Mouse (Mus musculus): ENCODE measurements around the gene Lypd6b.

Gene Lypd6b

DNA sequence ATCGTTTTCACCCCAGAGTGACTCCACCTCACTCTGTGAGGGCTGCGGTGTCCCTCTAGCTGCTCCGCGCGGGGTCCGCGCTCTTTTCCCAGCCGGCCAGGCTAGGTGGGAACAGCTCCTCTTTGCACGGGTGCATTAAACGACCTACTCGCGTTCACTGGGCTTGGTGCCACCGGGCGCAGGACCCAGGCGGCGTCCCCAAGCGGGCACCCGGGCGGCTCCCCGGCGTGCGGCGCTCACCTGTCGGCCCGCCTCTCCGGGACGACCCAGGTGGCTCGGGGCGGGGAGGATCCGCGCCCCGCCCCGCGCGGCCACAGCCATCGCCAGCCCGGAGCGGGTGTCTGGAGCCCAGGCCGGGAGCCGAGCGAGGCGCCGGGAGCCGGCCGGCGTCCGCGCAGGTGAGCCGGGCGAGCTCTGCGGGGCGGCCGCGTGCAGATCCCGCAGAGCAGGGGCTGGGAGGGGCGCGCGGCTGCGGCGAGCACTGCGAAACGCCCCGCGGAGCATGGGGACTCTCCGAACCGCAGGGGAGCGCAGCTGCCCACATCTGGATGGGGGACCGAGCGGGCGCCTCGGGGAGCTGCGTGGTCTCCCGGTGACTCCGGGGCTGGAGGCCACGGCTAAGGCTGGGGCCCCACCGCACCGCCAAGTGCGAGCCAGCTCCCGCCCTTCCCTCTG, at the start of gene Lypd6b:
TSS of gene Lypd6b (plus strand) at position 313 of the 675 bp plus-strand sequence.
- no peak for DNase-seq

- DNase-seq, result no peak
Measured at GRCm38 (mm10) chr2:49739046-49739445, 48.4 kb upstream of the Lypd6b start.

DNA sequence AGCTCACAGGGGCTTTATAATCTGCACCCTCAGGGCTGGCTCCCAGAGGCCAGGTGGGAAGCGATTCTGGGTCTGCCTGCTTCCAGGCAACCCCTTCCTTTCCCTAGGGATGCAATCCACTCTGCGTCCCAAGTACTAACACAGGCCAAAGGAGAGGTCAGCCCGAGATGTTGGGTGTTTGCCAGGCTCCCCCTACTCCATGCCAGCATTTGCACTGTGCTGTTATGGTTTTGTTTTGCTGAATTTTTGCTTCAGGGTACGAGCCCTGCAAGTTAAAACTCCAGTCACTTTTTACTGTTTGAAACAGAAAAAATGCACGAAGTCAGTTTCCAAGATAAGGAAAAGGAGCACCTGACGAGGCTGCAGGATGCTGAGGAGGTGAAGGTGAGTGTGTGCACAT, 46.5 kb upstream of the Lypd6b start:
- no peak for DNase-seq

GRCm38 (mm10) chr2:49741895-49742734, 45.4 kb upstream of the Lypd6b start:
- DNase-seq, result no peak

DNA sequence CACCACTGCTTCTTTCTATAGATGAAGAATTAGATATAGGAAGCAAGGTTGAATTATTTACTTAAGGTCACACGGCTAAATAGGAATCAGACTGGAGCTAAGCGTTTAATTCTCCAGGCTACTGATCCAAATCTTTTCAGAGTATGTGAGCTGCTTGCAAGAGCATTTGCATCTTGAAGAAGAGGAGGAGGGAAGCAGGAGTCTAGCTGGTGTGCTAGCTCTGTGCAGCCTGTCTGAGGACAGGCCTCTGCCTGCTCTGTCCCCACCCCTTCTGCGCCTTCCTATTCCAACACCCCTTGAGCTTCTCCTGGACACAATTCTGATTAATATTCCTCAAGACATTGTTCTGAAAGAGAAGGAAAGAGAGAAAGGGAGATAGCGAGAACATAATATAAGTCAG, 44.6 kb upstream of the Lypd6b start:
- DNase-seq, result no peak

DNA sequence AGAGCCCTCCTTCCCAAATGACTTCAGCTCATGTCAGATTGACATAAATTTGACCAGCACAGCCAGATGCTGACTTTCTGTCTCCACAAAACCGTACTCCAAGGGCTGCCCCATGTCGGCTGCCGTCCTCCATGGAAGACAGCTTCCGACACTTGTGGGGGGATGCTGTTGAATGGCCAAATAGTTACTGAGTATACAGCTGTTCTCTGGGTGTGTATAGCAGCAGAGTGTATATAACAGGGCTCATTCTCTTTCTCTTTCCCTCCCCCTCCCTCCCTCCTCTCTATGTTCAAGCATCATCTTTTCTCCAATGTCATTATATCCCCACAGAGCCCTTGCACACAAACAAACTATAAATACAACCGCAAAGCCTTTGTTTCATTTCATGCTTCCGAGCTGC, 43.7 kb upstream of the Lypd6b start:
- no peak for DNase-seq

DNA sequence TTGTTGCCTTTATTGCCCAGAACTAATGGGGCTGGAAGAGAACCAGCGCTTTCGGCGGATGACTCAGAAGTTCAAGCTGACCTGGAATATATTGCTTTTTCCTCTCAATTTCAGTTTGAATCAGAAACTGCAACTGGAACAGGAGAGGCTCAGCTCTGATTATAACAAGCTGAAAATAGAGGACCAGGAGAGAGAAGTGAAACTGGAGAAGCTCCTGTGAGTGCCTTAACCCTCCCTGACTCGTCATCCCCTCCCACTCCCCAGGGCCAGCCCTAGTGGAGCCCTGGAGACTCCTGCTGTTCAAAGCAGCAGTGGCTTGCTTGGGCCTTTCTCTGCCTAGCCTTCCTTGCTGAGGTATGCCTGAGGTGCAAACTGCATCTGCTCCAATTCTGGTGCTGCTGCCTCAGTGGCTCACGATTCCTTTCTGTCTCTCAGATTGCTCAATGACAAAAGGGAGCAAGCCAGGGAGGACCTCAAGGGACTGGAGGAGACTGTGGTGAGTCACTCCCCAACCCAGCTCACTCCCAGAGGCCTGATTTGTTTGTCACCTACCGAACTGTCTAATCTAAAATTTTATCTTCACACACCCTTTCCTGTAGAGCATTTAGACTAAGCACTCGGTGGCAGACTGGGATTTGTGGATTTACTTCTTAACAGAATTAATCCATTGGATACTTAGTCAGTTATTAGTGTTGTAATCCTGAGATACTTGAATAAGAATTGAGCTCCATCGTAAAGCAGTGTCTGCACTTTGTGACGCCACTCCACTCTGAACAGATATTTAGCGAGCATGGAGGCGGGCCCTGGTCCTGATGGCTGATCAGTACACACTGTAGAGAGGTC, 43.0 kb upstream of the Lypd6b start:
- DNase-seq, result no peak

DNA sequence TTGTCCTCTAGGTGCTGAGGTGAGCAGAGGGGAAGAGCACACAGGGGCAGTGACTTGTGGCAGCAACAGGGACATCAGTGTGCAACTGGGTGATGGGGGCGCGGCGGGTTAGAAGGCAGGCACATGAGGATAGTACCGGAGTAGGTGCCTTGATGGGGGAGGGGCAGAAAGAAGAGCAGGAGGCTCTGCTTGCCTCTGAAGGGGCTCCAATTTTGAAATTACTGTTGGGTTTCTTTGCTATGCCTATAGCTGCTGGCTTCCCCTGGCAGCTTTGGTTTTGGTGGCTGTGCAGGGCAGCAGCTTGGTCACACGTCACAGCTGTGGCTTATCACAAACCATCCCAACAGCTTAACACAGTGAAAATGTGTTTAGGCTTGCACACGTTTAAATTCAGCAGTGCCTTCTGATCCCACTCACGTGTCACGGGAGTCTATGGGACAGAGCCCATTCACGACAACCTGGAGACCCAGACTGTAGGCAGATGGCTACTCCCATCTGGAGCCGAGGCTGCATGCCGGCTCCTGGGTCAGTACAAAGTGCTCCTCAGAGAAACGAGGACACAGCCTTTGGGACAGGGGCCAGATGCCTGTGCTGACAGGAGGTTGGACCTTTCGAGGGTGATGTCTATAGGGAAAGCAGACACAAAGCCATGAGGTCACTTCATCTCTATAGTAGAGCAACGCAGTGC, 42.2 kb upstream of the Lypd6b start:
- DNase-seq, result no peak

DNA sequence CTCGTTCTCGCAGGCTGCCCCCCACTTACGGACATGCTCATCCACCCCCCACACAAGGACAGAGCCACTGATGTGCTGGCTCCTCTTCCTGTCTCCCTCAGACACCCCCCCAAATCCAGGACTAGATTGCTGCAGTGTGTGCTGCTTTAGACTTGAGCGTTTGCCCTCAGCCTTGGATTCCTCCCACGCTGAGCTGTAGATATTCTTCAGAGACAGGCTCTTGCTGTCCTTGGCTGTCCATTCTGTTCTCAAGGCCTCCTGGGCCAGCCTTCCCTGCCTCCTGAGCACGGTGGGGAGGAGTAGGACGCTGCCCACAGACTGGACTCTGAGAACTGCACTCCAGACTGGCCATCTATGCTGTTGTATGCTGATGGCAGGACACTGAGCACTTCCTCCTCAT, 40.5 kb upstream of the Lypd6b start:
- no peak for DNase-seq

DNA sequence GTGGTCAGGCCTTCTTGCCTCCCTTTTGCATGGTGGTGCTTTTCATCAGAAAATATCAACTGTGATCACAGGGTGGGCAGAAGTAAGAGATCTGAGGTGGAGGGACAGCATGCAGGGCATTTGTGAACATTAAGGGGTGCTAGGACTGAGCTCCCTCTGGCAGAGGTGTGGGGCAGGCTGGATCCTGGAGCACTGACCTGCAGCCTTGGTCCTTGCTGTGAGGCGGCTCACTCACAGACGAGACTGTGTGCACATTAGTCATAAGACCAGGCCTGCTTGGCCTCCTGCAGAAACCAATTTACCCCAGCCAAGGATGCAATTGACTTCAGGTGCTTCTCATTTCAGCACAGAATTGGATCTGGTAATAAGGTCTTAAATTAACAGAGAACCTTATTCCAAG, 39.8 kb upstream of the Lypd6b start:
- DNase-seq, result no peak

- no peak for DNase-seq
Measured at GRCm38 (mm10) chr2:49748628-49749342, 38.7 kb upstream of the Lypd6b start.

DNA sequence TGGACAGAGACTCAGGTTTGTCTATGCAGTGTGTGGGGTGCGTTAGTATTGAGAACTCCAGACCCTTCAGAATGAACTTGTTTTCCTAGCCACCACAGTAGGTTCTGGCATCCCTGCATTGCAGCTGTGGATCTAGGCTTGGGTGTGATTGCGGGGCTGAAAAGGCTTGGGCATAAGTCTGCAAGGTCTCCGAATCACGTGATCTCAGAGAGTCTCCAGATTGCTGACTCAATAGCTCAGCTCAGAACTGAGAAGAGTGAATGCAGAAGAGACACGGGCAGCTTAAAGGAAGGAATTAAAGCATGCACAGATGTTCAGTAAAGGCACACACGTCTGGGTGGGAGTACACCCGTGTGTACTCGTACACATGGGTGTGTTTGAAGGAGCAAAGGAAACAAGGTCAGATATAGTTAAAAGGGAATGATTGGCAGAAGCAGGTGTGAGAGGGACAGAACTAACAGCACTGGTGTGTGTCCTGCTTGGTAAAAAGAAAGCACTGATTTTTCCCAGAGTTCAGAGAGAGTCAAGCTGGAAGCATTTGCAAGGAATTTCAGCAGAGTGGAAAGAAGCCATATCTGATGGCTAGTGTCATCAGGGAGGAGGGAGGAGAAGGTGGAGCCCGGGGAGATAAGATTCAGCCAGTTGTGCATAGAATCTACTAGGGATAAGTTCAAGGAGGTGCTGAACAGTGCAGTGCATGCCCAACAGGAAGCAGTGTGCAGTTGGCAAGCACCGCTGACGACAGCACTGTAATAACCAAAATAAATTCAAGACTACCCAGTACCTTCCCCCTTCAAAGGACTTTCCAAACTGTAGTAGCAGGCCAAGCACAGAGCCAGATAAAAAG, 37.5 kb upstream of the Lypd6b start:
- no peak for DNase-seq

DNA sequence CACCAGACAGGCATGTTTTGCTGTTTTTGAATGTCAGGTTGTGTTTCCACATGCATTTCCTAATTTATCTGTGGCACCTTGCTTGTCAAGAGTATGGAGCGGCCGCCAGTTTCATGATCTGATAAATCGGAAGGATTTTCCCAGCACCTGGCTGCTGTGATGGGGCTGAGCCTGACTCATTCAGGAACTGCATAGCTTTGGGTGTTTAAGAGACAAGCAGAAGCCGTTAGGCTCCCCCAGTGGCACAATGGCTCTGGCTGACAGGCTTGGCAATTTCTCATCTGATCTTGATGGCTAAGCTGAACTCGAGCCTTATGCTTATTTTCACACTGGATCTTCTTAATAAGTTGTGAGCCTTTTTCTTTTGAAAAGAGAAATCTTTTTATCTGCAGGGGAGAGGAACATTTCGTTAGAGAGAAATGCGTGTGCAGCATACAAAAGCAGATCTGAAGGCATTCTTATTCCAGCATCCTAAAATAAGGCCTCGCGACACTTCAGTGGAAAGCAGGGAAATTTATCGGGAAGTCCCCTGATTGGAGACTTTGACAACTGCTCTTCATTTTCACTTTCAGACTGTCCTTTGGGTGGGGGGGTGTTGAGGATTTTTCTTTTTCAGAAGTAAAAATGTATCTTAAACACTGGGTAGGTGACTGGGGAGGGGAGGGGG, 35.8 kb upstream of the Lypd6b start:
- no peak for DNase-seq

GRCm38 (mm10) chr2:49752211-49752607, 35.3 kb upstream of the Lypd6b start:
- DNase-seq, result no peak

- no peak for DNase-seq
Measured at GRCm38 (mm10) chr2:49753062-49753461, 34.4 kb upstream of the Lypd6b start.

DNA sequence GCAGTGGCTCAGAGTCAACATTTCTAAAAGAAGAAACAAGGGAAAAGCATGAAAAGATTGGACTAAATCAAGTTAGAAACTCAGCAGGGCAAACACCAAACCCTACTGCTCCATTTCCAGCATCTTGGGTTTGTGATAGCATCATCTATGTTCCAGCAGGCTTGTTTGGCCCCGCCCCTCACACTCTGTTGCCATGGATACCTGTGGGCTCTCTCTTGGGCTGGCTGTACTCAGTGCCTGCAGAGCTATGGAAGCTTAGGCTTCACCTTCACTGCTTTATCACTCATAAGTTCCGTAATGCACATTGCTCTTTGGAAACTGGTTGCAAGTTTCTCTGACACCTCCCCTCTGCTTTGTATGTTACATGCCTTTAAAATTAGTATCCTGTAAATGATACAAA, 32.4 kb upstream of the Lypd6b start:
- DNase-seq, result no peak

DNA sequence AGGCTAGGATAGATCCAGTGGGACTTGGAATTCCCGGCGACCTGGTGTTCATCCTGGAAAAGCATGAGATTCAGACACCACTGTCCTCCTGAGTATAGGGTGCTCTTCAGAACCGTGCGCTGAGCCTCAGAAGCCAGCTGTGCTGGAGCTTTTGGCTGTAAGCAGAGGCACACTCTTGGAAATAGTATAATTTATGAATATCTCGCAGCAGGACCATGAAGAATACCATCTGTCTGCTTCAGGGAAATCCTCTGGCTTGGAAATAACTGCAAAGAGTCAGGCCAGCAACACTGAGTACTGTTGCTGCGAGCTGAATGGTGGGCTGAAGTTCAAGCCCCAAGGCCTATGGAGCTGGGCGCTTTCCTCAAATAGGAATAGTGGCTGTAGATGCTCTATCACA, 29.9 kb upstream of the Lypd6b start:
- DNase-seq, result no peak

- DNase-seq, result no peak
Measured at GRCm38 (mm10) chr2:49764331-49764946, 23.0 kb upstream of the Lypd6b start.

GRCm38 (mm10) chr2:49768916-49769315, 18.6 kb upstream of the Lypd6b start:
- no peak for DNase-seq

- DNase-seq, result no peak
Measured at GRCm38 (mm10) chr2:49770440-49770839, 17.0 kb upstream of the Lypd6b start.

Data from thymus, adult 18-20 months (tissue).